Mouse (Mus musculus) MEL (cell line): Measurements from ENCODE around the gene Trim52. TPM values are rescaled to one million over a fixed set of nuclear protein-coding genes. Genes with fewer than 3 reads are reported as not detected.

Experiments
- DNase-seq: peaks from one replicate; pipeline ENCODE4 v3.0.0; 2011; ENCODE audit warnings: low read depth, low spot score
- H3K27ac ChIP-seq: 2 replicates; pipeline ENCODE4 v1.5.1; 2012; ENCODE audit warnings: low read depth, mild to moderate bottlenecking, control low read depth, low read length, moderate library complexity; ENCODE audit not compliant: control insufficient read depth
- H3K27me3 ChIP-seq, 2 experiments: fragments of 150-350 bp in 1 of 2; sonication (generic) in 1 of 2; 2 replicates each; pipeline ENCODE4 v1.6.1; 2012; ENCODE audit warnings: low read length in 2 of 2, mild to moderate bottlenecking in 2 of 2, improper control_type of control experiment in 1 of 2, moderate library complexity in 1 of 2; ENCODE audit not compliant: insufficient read depth in 2 of 2, control insufficient read depth in 1 of 2
- H3K36me3 ChIP-seq, 2 experiments: 2 replicates each; pipeline ENCODE4 v1.6.1; 2012 to 2014; ENCODE audit warnings: low read length in 2 of 2, improper control_type of control experiment in 1 of 2, inconsistent platforms in 1 of 2, mild to moderate bottlenecking in 1 of 2; ENCODE audit not compliant: insufficient read depth in 2 of 2, control insufficient read depth in 1 of 2
- H3K4me1 ChIP-seq, 2 experiments: fragments of 150-350 bp in 1 of 2; sonication (generic) in 1 of 2; 2 replicates each; pipeline ENCODE4 v1.6.1; 2012; ENCODE audit warnings: low read length in 2 of 2, improper control_type of control experiment in 1 of 2, mild to moderate bottlenecking in 1 of 2; ENCODE audit not compliant: insufficient read depth in 2 of 2, control insufficient read depth in 1 of 2
- H3K4me3 ChIP-seq, 2 experiments: fragments of 150-350 bp in 1 of 2; sonication (generic) in 1 of 2; 2 replicates each; pipeline ENCODE4 v1.5.1; 2012; ENCODE audit warnings: low read depth in 2 of 2, low read length in 2 of 2, mild to moderate bottlenecking in 2 of 2, moderate library complexity in 2 of 2, control low read depth in 1 of 2, improper control_type of control experiment in 1 of 2; ENCODE audit not compliant: control insufficient read depth in 1 of 2, insufficient read depth in 1 of 2
- H3K79me2 ChIP-seq: 2 replicates; pipeline ENCODE4 v1.6.1; 2012; ENCODE audit warnings: mild to moderate bottlenecking, low read length, moderate library complexity; ENCODE audit not compliant: control insufficient read depth, poor library complexity, insufficient read depth
- H3K9ac ChIP-seq: 2 replicates; pipeline ENCODE4 v1.6.1; 2012; ENCODE audit warnings: low read depth, mild to moderate bottlenecking, control low read depth, low read length, moderate library complexity; ENCODE audit not compliant: control insufficient read depth, poor library complexity, severe bottlenecking
- H3K9me3 ChIP-seq: fragments of 150-350 bp; sonication (generic); replicated peaks from 2 replicates; pipeline ENCODE4 v1.6.1; 2012; ENCODE audit warnings: mild to moderate bottlenecking, low read length, improper control_type of control experiment, moderate library complexity; ENCODE audit not compliant: insufficient read depth
- CHD1 ChIP-seq: IDR thresholded peaks from 2 replicates; pipeline ENCODE4 v1.6.1; 2012; ENCODE audit warnings: low read depth, mild to moderate bottlenecking, inconsistent platforms, low read length, improper control_type of control experiment
- CHD2 ChIP-seq: IDR thresholded peaks from 2 replicates; pipeline ENCODE4 v1.6.1; 2011; ENCODE audit warnings: low read length, improper control_type of control experiment
- ELF1 ChIP-seq: IDR thresholded peaks from 2 replicates; pipeline ENCODE4 v1.6.1; 2014; ENCODE audit warnings: low read depth, mild to moderate bottlenecking, inconsistent platforms, low read length, improper control_type of control experiment, moderate library complexity
- ETS1 ChIP-seq: IDR thresholded peaks from 2 replicates; pipeline ENCODE4 v1.6.1; 2012; ENCODE audit warnings: low read depth, mild to moderate bottlenecking, inconsistent platforms, low read length, improper control_type of control experiment, moderate library complexity
- GATA1 ChIP-seq: IDR thresholded peaks from 2 replicates; pipeline ENCODE4 v1.6.1; 2011; ENCODE audit warnings: low read depth, low read length, improper control_type of control experiment
- KAT2A ChIP-seq: conservative IDR thresholded peaks from 2 replicates; pipeline ENCODE4 v1.6.1; 2012; ENCODE audit warnings: low read depth, low read length, improper control_type of control experiment, inconsistent platforms
- MAFK ChIP-seq: IDR thresholded peaks from 2 replicates; pipeline ENCODE4 v1.6.1; 2011; ENCODE audit warnings: low read depth, mild to moderate bottlenecking, low read length, improper control_type of control experiment, borderline replicate concordance
- MAX ChIP-seq: IDR thresholded peaks from 2 replicates; pipeline ENCODE4 v1.6.1; 2011; ENCODE audit warnings: low read length, improper control_type of control experiment
- MYC ChIP-seq: IDR thresholded peaks from 2 replicates; pipeline ENCODE4 v1.6.1; 2011; ENCODE audit warnings: low read depth, mild to moderate bottlenecking, low read length, improper control_type of control experiment, moderate library complexity
- NRF1 ChIP-seq: IDR thresholded peaks from 2 replicates; pipeline ENCODE4 v1.6.1; 2014; ENCODE audit warnings: low read depth, mild to moderate bottlenecking, inconsistent platforms, low read length, improper control_type of control experiment, moderate library complexity; ENCODE audit not compliant: poor library complexity, insufficient read depth, severe bottlenecking
- POLR2AphosphoS2 ChIP-seq: IDR thresholded peaks from 2 replicates; pipeline ENCODE4 v1.6.1; 2011; ENCODE audit warnings: low read length, improper control_type of control experiment
- TCF12 ChIP-seq: IDR thresholded peaks from 2 replicates; pipeline ENCODE4 v1.6.1; 2014; ENCODE audit warnings: low read depth, mild to moderate bottlenecking, inconsistent platforms, low read length, improper control_type of control experiment, moderate library complexity
- ZKSCAN1 ChIP-seq: IDR thresholded peaks from 2 replicates; pipeline ENCODE4 v1.6.1; 2012; ENCODE audit warnings: low read depth, mild to moderate bottlenecking, inconsistent platforms, low read length, improper control_type of control experiment, moderate library complexity
- ZMIZ1 ChIP-seq: IDR thresholded peaks from 2 replicates; pipeline ENCODE4 v1.6.1; 2012; ENCODE audit warnings: low read depth, mild to moderate bottlenecking, inconsistent platforms, low read length, improper control_type of control experiment, moderate library complexity
- polyA plus RNA-seq, 2 experiments: library from polyadenylated mRNA; stranded (reverse) in 1 of 2; unstranded in 1 of 2; fragments of >175 nt in 1 of 2; fragments of >200 nt in 1 of 2; gene quantifications; 2 replicates each; pipeline versions ENCODE4 v1.2.1 to v1.2.4; 2012; ENCODE audit warnings: low replicate concordance in 2 of 2, low read depth in 1 of 2; ENCODE audit not compliant: insufficient read length in 2 of 2, insufficient read depth in 1 of 2, missing spikeins in 1 of 2
- total RNA-seq: library from RNA; depleted of rRNA; stranded (reverse); fragments of 300-350 nt; gene quantifications from 2 replicates; pipeline ENCODE4 v1.2.3, GENCODE M21; 2012

Gene Trim52
- total and polyA plus RNA-seq, 3 experiments = not detected

DNA sequence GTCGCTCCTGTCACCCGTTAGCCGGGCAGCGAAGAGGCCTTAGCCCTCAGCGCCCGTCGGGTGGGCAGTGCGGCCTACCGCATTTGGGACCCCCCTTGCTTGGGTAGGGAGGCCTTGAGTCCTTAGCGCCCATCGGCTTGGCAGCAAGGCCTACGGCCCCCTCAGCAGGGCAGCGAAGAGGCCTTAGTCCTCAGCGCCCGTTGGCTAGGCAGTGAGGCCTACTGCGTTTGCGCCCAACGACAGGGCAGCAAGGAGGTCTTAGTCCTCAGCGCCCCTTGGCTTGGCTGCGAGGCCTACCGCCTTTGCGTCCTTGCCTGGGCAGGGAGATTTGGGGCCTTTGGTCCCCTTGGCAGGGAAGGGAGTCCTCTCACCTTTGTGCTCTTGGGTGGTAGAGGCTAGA is 427 bp downstream of the Trim52 start:
- Histone ChIP-seq H3K4me1 (no peaks in the 10 kb centered on the region), H3K9me3 (no peaks in the 10 kb centered on the region), H3K79me2 (no peaks in the 10 kb centered on the region), H3K27ac (no peak overlapping the region), H3K4me3 (no peak overlapping the region), H3K9ac (no peak overlapping the region), H3K27me3 (no peaks in the 10 kb centered on the region), H3K36me3 (no peaks in the 10 kb centered on the region)
- DNase-seq = no peak
- TF ChIP-seq GATA1 (no peak), MAFK (no peak), MYC (no peak), NRF1 (no peak), TCF12 (no peak), CHD1 (no peak), ZMIZ1 (no peak)

DNA sequence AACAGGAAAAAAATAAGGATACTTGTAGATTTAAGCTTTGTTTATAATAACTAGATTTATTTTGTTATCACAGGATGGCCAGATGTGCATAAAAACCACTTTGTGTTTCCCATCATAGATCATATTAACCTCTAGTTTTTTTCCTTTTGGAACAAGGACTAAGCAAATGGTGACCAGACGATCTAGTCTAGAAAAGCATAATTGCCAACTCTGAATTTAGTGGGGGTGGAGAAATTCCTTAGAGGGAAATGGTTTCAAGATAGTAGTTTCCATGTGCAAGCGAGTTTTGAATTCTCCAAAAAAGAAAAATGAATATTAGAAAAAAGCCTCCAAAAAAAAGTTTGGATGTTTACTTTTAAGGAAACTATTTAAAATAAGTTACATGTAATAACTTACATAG is 13.4 kb downstream of the Trim52 start:
- H3K27me3 ChIP-seq = no peaks in the 10 kb centered on the region
- peaks cover 0 to 3% of the 10 kb centered on the region in 2 experiments; a peak in 1 of 4 replicates for H3K36me3 ChIP-seq
- peaks cover 2 to 3% of the 10 kb centered on the region in 2 experiments; a peak in 2 of 4 replicates for H3K4me1 ChIP-seq
- H3K4me3 ChIP-seq = no peak overlapping the region
- DNase-seq = no peak
- TF ChIP-seq CHD1 = no peak
- no peak for TF ChIP-seq ELF1
- TF ChIP-seq GATA1 = no peak
- TF ChIP-seq POLR2AphosphoS2 = no peak
- TF ChIP-seq ZKSCAN1 = no peak
- TF ChIP-seq CHD2 = no peak
- no peak for TF ChIP-seq KAT2A
- TF ChIP-seq MAX = no peak
- TF ChIP-seq ETS1 = no peak
- TF ChIP-seq, all 39 proteins: peak for 0
- Histone ChIP-seq H3K9me3 (no peaks in the 10 kb centered on the region), H3K9ac (no peak overlapping the region), H3K27ac (no peak overlapping the region), H3K79me2 (no peaks in the 10 kb centered on the region)

DNA sequence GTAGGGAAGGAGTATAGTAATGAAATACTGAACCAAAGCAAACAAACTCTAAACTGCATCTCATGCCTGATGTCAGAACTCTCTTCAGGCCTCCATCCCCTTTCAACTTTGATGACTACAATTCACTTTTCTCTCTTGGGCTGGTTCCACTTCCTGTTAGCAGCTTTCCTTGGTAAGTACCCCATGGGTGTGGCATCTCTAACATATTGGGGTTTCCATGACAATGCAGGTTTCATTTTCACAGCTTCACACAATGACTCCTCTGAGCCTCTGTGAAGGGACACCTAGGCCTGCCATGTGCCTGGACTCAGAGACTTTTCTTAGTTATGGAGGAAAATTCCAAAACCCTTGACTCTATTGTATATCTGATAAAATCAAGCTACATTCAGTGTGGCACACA is 30.3 kb downstream of the Trim52 start:
- H3K9ac ChIP-seq = no peak overlapping the region
- no peaks in the 10 kb centered on the region for H3K4me1 ChIP-seq
- no peaks in the 10 kb centered on the region for H3K36me3 ChIP-seq
- TF ChIP-seq CHD1 = no peak
- TF ChIP-seq, all 39 proteins: peak for 0
- Histone ChIP-seq H3K79me2 (no peaks in the 10 kb centered on the region), H3K27ac (no peak overlapping the region), H3K9me3 (no peaks in the 10 kb centered on the region), H3K27me3 (no peaks in the 10 kb centered on the region), H3K4me3 (no peak overlapping the region)
- no peak for DNase-seq
